Mouse (Mus musculus): ENCODE measurements at regions not wholly inside any gene's neighbourhood (a gene's known extent, or its start where the extent isn't known, plus 50 kb on each side); places are given as distances from the start of the nearest gene placed in this dataset.
A peak's percentile ranks its signal among the peaks of the same experiment; 100 is the strongest.

- DNase-seq (ENCODE audit: low spot score in 2 of 2) = no peak
Measured at GRCm38 (mm10) chr9:46738056-46738455, 260.5 kb upstream of the Gm4791 start.

GRCm38 (mm10) chr9:46737446-46737845 lies 261.1 kb upstream of the Gm4791 start:
- no peak for DNase-seq (ENCODE audit: low spot score in 2 of 2)

- no peak for DNase-seq (ENCODE audit: low spot score in 2 of 2)
Measured at GRCm38 (mm10) chr9:46736232-46736631, 262.3 kb upstream of the Gm4791 start.

- peak; percentile 52 to 78 for DNase-seq (ENCODE audit: low spot score in 2 of 2)
Measured at GRCm38 (mm10) chr9:46735664-46736067, 262.9 kb upstream of the Gm4791 start.

GRCm38 (mm10) chr9:46728465-46728864 lies 270.1 kb upstream of the Gm4791 start:
- no peak for DNase-seq (ENCODE audit: low spot score in 2 of 2)

- DNase-seq (ENCODE audit: low spot score in 2 of 2) = no peak
Measured at GRCm38 (mm10) chr9:46724231-46724630, 274.3 kb upstream of the Gm4791 start.

GRCm38 (mm10) chr9:46713415-46713814 lies 285.1 kb upstream of the Gm4791 start:
- no peak for DNase-seq (ENCODE audit: low spot score in 2 of 2)

GRCm38 (mm10) chr9:46704151-46704905 lies 294.2 kb upstream of the Gm4791 start:
- DNase-seq (ENCODE audit: low spot score in 2 of 2) = no peak

- DNase-seq (ENCODE audit: low spot score in 2 of 2) = no peak
Measured at GRCm38 (mm10) chr9:46703674-46704073, 294.9 kb upstream of the Gm4791 start.

GRCm38 (mm10) chr9:46702901-46703636 lies 295.5 kb upstream of the Gm4791 start:
- no peak for DNase-seq (ENCODE audit: low spot score in 2 of 2)

GRCm38 (mm10) chr9:46702053-46702900 lies 296.3 kb upstream of the Gm4791 start:
- DNase-seq (ENCODE audit: low spot score in 2 of 2) = no peak

- DNase-seq (ENCODE audit: low spot score in 2 of 2) = no peak
Measured at GRCm38 (mm10) chr9:46696171-46696570, 302.4 kb upstream of the Gm4791 start.

- DNase-seq (ENCODE audit: low spot score in 2 of 2) = no peak
Measured at GRCm38 (mm10) chr9:46689331-46689730, 309.2 kb upstream of the Gm4791 start.

GRCm38 (mm10) chr9:46684113-46684850 lies 314.3 kb upstream of the Gm4791 start:
- no peak for DNase-seq (ENCODE audit: low spot score in 2 of 2)

- no peak for DNase-seq (ENCODE audit: low spot score in 2 of 2)
Measured at GRCm38 (mm10) chr9:46672050-46672449, 326.5 kb upstream of the Gm4791 start.

- DNase-seq (ENCODE audit: low spot score in 2 of 2) = no peak
Measured at GRCm38 (mm10) chr9:46654422-46654821, 334.6 kb upstream of the 4931429L15Rik start.

GRCm38 (mm10) chr9:46647238-46647922 lies 327.6 kb upstream of the 4931429L15Rik start:
- DNase-seq (ENCODE audit: low spot score in 2 of 2) = no peak

- DNase-seq (ENCODE audit: low spot score in 2 of 2) = no peak
Measured at GRCm38 (mm10) chr9:46645469-46645884, 325.7 kb upstream of the 4931429L15Rik start.

- DNase-seq (ENCODE audit: low spot score in 2 of 2) = no peak
Measured at GRCm38 (mm10) chr9:46643551-46643950, 323.8 kb upstream of the 4931429L15Rik start.

GRCm38 (mm10) chr9:46642696-46643095 lies 322.9 kb upstream of the 4931429L15Rik start:
- DNase-seq (ENCODE audit: low spot score in 2 of 2) = peak in 1 of 2 experiments; percentile 56

Data from gastrocnemius, postnatal 4 days (tissue).